Mouse (Mus musculus) embryonic facial prominence, embryonic 12.5 days (tissue): ENCODE results near the gene Gm17720. TPM values are rescaled to one million over a fixed set of nuclear protein-coding genes. Genes with fewer than 3 reads are reported as not detected.

Experiments
- ATAC-seq: fragments of 200-750 bp; cut with Nextera tagmentation; 2 replicates; pipeline ENCODE4 v1.8.0; 2017; ENCODE audit not compliant: insufficient number of reproducible peaks, insufficient read depth, low FRiP score, low TSS enrichment
- H3K27ac ChIP-seq: fragments of 300-500 bp; sonication (generic); 2 replicates; pipeline ENCODE4 v1.5.1; 2016; ENCODE audit warnings: mild to moderate bottlenecking
- H3K27me3 ChIP-seq: fragments of 300-500 bp; sonication (generic); 2 replicates; pipeline ENCODE4 v1.6.1; 2016; ENCODE audit warnings: mild to moderate bottlenecking, moderate library complexity
- H3K36me3 ChIP-seq: fragments of 300-500 bp; sonication (generic); 2 replicates; pipeline ENCODE4 v1.6.1; 2016; ENCODE audit warnings: mild to moderate bottlenecking
- H3K4me1 ChIP-seq: fragments of 300-500 bp; sonication (generic); 2 replicates; pipeline ENCODE4 v1.6.1; 2016
- H3K4me2 ChIP-seq: fragments of 300-500 bp; sonication (generic); replicated peaks from 2 replicates; pipeline ENCODE4 v1.6.1; 2016; ENCODE audit warnings: mild to moderate bottlenecking, moderate library complexity
- H3K4me3 ChIP-seq: fragments of 300-500 bp; sonication (generic); 2 replicates; pipeline ENCODE4 v1.5.1; 2016; ENCODE audit warnings: mild to moderate bottlenecking
- H3K9ac ChIP-seq: fragments of 300-500 bp; sonication (generic); 2 replicates; pipeline ENCODE4 v1.6.1; 2016; ENCODE audit warnings: mild to moderate bottlenecking, moderate library complexity
- H3K9me3 ChIP-seq: fragments of 300-500 bp; sonication (generic); 2 replicates; pipeline ENCODE4 v1.6.1; 2016; ENCODE audit warnings: mild to moderate bottlenecking, moderate library complexity
- WGBS: fragments of 180-500 bp; shearing (Covaris S2); methylation state at CpG from one replicate; pipeline ENCODE4 v1.1.7; 2016; 5-methylcytosine and 5-hydroxymethylcytosine counted together
- polyA plus RNA-seq: library from polyadenylated mRNA; unstranded; fragments of >200 nt; fragmentation: Nextera tagmentation; extraction: Ambion mirVana; gene quantifications from 2 replicates; pipeline ENCODE4 v1.2.1, GENCODE M21; 2016

Gm17720 gene
- polyA plus RNA-seq, 1 experiment from 2014 or later: not detected

DNA sequence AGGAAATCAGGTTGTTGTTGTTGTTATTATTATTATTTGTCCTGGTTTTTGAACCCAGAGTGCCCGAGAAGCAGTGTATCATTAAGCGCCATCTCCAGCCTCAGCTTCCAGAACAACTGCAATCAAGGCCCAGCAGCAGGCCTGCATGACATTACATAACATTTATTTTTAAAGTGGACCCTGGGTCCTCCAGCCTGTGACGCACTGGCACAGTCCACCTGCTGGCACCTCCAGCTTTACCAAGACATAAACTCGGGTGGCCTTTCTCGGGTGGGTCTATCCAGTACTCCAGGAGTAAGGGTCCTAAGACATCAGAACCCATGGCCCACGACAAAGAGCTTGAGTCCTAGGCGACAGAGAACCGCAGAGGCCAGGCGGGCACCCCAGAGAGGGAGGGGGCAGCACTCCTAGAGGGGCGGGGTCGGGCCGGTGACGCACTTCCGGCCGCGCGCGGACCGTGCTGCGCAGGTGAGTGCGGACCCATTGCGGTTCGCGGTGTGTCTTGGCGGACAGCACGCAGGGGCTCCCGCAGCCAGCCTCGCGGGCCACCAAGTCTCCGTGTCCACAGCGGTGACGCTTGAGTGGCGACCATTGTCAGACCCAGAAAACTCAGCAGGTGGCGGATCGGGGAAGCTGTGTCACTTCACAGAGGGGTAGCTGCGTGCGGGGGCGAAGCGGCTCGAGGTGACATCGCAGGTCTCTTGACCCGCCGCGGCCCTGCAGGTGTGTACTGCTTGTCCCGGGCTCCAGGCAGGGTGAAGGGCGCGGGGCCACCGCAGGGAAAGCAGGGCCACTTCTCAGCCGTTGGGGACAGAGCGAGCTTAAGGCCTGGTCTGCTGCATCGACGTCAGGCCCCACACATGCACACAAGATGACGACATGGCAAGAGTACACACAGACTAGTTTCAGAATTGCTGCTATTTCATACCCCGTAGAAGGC is 23.0 kb downstream of the Gm17720 start, which contains the start of gene Zfp612:
Zfp612 (plus strand) TSS at position 465 of the 940 bp plus-strand sequence.
- WGBS: 6% methylated on average over 54 of the region's 54 CpGs
- H3K27ac ChIP-seq: no peak within 1 kb of the TSS

DNA sequence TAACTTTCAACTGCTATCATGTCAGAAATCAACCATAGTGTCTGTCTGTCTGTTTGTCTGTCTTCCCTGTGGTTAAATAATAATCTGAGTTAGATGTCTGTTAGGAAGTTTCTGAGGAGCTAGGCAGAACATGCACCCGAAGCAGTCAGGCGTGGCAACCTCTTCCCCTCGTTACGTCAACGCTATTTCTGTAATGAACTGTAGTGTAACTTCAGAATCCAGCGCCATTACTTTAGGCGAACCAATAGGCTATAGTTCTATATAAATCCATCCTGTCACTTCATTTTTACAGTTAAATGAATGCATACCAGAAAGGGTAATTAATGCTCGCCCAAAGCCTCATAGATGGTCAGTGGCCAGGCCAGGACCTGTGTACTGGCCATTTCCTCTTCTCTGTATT is 28.1 kb downstream of the Gm17720 start:
- Histone ChIP-seq H3K4me2 (no peak overlapping the region), H3K9me3 (no peaks in the 10 kb centered on the region), H3K9ac (no peak overlapping the region), H3K27ac (no peak overlapping the region), H3K4me1 (no peaks in the 10 kb centered on the region), H3K36me3 (no peaks in the 10 kb centered on the region), H3K27me3 (no peaks in the 10 kb centered on the region), H3K4me3 (no peak overlapping the region)
- ATAC-seq: no peak
- 77% methylated on average over 8 of the region's 8 CpGs for WGBS

More for the DNA sequence above, 23.0 kb downstream of the Gm17720 start, which contains the start of gene Zfp612:
- ATAC-seq: peak; percentile 92
- Histone ChIP-seq H3K9me3 (no peaks in the 10 kb centered on the region), H3K4me3 (peak within 1 kb of the TSS; percentile 78), H3K4me2 (peak within 1 kb of the TSS; percentile 85), H3K36me3 (peaks cover 7% of the 10 kb centered on the region; the same call in 1 of the 2 replicates), H3K9ac (peak within 1 kb of the TSS; percentile 67), H3K27me3 (no peaks in the 10 kb centered on the region), H3K4me1 (peaks cover 6% of the 10 kb centered on the region; the same call in 1 of the 2 replicates)

DNA sequence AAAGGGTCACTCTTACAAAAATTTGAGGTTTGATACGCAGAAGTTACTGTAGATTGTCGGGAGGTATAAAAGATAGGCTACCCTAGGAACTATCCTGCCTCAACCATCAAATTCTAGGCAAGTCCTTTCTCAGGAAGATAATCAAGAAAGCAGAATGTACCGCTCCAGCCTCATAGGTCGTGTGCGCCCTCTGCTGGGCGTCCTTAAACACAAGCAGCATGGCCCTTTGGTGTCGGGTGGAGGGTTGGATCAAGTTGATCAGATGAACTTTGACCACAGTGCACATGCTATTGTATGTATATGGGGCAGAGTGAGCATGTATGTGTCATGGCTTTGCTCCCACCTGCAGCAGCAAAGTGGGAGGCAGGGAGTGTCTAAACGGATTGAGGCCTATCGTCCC is 31.0 kb downstream of the Gm17720 start:
- no peaks in the 10 kb centered on the region for H3K36me3 ChIP-seq
- H3K4me1 ChIP-seq: no peaks in the 10 kb centered on the region
- no peak overlapping the region for H3K9ac ChIP-seq
- WGBS: 20% methylated on average over 9 of the region's 9 CpGs
- H3K4me3 ChIP-seq: no peak overlapping the region
- H3K4me2 ChIP-seq: no peak overlapping the region
- H3K27me3 ChIP-seq: no peaks in the 10 kb centered on the region
- no peak for ATAC-seq
- no peaks in the 10 kb centered on the region for H3K9me3 ChIP-seq
- H3K27ac ChIP-seq: no peak overlapping the region

DNA sequence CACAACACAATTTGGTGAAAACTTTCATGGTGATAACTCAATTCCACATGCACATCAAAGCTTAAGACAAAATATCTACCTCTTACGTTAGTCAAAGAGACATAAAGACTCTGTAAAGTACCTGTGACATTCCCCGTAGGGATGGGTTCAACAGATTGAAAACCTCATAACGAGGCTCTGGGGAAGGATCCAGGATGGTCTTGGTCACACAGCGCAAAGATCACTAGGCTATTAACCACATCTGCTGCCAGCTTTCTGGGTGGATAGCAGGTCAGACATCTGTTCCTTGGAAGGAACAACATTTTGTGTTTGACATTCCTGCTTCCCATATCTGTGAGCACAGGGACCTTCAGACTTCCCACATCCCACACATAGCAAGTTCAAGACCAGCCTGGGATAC is 32.8 kb downstream of the Gm17720 start:
- Histone ChIP-seq H3K27ac (no peak overlapping the region), H3K4me3 (no peak overlapping the region), H3K4me2 (no peak overlapping the region), H3K36me3 (no peaks in the 10 kb centered on the region), H3K9me3 (no peaks in the 10 kb centered on the region), H3K4me1 (no peaks in the 10 kb centered on the region), H3K9ac (no peak overlapping the region), H3K27me3 (no peaks in the 10 kb centered on the region)
- ATAC-seq: no peak
- WGBS: 83% methylated on average over 4 of the region's 4 CpGs

DNA sequence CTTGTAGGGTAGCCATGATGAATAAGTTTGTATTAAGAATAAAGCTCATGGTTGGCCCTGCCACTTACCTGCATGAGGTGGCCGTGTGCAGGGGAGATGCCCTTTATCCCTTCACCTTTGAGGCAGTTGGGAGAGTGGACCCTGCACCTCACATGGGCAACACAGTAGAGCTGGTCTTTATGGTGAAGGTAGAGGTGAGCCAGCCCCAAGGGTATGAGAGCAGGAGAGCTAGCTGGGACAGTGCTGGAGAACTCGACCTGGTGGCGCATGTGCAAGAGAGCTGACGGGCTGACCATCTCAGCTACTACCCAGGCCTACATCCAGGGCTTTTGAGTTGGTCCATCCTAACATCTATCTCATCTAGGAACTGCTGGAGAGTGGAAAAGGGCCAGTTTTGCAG is 36.9 kb downstream of the Gm17720 start:
- no peak overlapping the region for H3K9ac ChIP-seq
- ATAC-seq: no peak
- H3K27me3 ChIP-seq: no peaks in the 10 kb centered on the region
- no peak overlapping the region for H3K4me3 ChIP-seq
- no peaks in the 10 kb centered on the region for H3K4me1 ChIP-seq
- H3K4me2 ChIP-seq: no peak overlapping the region
- no peaks in the 10 kb centered on the region for H3K36me3 ChIP-seq
- 94% methylated on average over 4 of the region's 4 CpGs for WGBS
- no peaks in the 10 kb centered on the region for H3K9me3 ChIP-seq
- no peak overlapping the region for H3K27ac ChIP-seq

DNA sequence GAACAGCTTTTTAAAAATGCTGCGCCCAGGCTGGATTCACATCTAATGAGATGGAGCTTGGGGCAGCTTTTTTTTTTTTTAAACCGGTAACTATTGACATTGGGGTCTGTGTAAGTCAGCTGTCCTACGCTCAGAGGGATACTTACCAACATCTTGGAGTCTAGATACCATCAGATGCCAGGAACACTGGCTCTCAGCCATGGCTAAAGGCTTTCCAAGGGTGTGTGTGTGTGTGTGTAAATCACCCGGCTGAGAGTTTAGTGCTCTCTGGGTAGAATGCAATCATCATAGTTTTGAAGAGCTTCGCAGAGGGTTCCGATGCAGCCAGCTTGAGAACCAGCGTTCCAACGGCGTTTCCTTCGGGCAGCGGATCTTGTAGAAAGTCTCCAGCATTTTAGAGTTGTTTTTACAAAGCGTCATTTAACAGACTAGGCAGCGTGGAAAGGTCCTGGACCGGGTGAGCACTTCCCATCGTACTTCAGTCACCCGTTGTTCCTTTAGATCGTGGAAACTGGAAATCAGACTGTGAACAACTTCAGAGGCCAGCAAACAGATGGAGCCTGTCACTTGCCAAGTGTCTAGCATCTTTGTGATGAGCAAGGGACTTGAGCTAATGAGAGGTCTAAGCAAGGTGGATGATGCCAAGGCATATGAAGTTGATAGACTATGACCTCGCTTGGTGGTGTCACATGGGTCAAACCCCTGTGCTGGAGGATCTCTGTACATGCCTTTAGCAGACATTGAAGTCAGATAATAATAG is 37.8 kb downstream of the Gm17720 start:
- H3K27me3 ChIP-seq: no peaks in the 10 kb centered on the region
- no peaks in the 10 kb centered on the region for H3K4me1 ChIP-seq
- no peak overlapping the region for H3K9ac ChIP-seq
- WGBS: 91% methylated on average over 18 of the region's 18 CpGs
- no peak overlapping the region for H3K27ac ChIP-seq
- no peak overlapping the region for H3K4me2 ChIP-seq
- ATAC-seq: no peak
- no peaks in the 10 kb centered on the region for H3K36me3 ChIP-seq
- H3K4me3 ChIP-seq: no peak overlapping the region
- H3K9me3 ChIP-seq: no peaks in the 10 kb centered on the region

DNA sequence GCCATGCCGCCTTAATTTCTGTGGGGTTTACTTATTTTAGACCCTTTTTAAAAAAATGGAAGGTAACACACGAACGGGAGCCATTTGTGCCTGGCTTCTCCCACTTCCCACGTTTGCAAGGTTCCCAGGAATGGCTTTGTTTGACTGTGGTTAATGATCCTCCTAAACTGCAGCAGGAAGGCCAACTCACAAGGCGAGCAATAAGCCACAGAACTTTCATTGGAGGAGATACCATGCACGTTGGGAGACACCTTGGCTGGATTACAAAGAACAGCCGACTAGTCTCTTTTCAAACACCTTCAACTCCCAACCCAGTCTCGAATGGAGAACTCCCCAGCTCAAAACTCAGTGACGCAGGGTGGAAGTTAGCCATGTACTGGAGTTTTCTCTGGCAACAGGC is 38.4 kb downstream of the Gm17720 start:
- H3K4me2 ChIP-seq: no peak overlapping the region
- H3K9me3 ChIP-seq: no peaks in the 10 kb centered on the region
- H3K4me1 ChIP-seq: no peaks in the 10 kb centered on the region
- no peak overlapping the region for H3K4me3 ChIP-seq
- H3K9ac ChIP-seq: no peak overlapping the region
- ATAC-seq: no peak
- H3K27me3 ChIP-seq: no peaks in the 10 kb centered on the region
- WGBS: 80% methylated on average over 9 of the region's 9 CpGs
- no peaks in the 10 kb centered on the region for H3K36me3 ChIP-seq
- no peak overlapping the region for H3K27ac ChIP-seq

DNA sequence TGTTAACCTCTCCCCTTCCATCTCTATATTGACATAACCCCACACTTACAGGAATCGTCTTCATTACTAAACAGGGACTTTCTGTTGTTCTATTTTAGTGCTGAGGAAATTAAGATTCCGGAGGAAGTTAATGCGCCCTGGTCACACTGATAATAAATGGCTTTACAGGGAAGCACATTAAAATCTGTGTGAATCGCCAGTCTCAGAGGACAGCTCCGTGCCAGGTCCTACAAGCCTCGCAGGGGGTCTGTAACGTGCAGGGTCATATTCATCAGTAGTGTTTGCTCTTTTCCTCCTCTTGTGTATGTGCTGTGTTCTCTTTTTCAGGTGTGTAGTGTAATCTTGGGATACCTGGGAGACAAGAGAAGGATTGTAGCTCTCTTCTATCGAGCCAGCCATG is 44.3 kb downstream of the Gm17720 start:
- ATAC-seq: no peak
- Histone ChIP-seq H3K9ac (no peak overlapping the region), H3K36me3 (no peaks in the 10 kb centered on the region), H3K4me1 (no peaks in the 10 kb centered on the region), H3K27ac (no peak overlapping the region), H3K4me3 (no peak overlapping the region), H3K9me3 (no peaks in the 10 kb centered on the region), H3K27me3 (no peaks in the 10 kb centered on the region), H3K4me2 (no peak overlapping the region)
- 77% methylated on average over 8 of the region's 8 CpGs for WGBS

DNA sequence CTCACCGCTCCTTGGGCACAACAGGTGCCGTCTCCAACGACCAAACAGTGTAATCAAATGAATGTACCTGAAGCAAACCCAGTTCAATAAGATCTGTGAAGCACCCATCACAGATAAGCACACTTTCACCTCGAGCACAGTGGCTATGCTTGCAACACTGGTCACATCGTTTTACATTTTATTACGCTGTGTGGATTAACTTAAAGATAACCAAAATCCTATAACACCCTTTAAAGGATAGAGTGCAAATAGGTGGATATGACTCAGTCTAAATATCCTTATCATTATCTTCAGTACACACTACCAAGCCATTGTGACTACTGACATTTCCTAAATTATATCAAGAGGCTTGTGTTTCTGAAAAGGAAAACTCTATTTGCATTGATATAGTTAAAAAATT is 51.3 kb downstream of the Gm17720 start:
- no peak overlapping the region for H3K4me2 ChIP-seq
- 80% methylated on average over 6 of the region's 6 CpGs for WGBS

DNA sequence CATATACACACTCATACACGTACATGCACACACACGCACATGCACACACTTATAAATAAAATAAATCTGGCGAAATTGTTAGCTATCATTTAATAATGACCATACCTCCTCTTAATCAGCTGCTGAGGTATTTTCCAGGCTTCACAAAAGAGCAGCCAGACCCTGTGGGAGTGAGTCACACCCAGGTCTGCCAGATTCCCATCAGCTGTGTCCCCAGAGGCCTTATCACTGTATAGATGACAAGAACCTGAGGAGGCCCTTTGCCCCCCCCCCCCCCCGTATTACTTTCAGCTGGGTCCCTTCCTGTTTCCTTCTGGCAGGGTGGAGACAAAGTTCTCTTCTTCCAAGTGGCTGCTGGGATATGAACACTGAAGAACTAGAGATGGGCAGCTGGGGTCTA is 62.0 kb downstream of the Gm17720 start:
- H3K4me1 ChIP-seq: no peaks in the 10 kb centered on the region
- no peak for ATAC-seq

More for the DNA sequence above, 51.3 kb downstream of the Gm17720 start:
- Histone ChIP-seq H3K9me3 (no peaks in the 10 kb centered on the region), H3K36me3 (no peaks in the 10 kb centered on the region), H3K4me1 (no peaks in the 10 kb centered on the region), H3K9ac (no peak overlapping the region), H3K4me3 (no peak overlapping the region), H3K27me3 (no peaks in the 10 kb centered on the region), H3K27ac (no peak overlapping the region)
- no peak for ATAC-seq

DNA sequence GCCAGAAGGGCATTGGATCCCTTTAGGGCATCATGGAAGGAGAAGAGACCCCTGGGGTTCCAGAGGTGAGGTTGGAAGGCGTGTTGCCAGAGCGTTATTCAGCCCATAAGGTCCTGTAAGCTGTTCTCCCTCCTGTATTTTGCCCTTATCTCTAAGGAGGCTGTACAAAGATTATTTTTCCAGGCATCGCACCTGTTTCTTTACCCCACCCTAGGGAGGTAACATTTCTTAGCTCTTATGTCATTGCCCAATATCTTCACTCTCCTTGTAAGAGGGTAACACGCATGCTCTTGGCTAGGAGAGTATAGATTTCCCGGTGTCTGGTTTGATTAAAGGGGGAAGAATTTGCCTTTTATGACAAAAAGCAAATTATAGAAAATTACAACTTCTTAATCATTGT is 62.9 kb downstream of the Gm17720 start, which contains the start of gene Chst4:
Chst4 (minus strand) TSS at position 82 of the 400 bp plus-strand sequence.
- ATAC-seq: no peak
- Histone ChIP-seq H3K4me3 (no peak within 1 kb of the TSS), H3K9me3 (no peaks in the 10 kb centered on the region), H3K4me1 (no peaks in the 10 kb centered on the region), H3K4me2 (no peak within 1 kb of the TSS), H3K27me3 (0 out of 2 replicates have a peak, but pooled peaks cover 6% of the 10 kb centered on the region), H3K36me3 (no peaks in the 10 kb centered on the region), H3K27ac (no peak within 1 kb of the TSS), H3K9ac (no peak within 1 kb of the TSS)
- WGBS: 77% methylated on average over 5 of the region's 5 CpGs

More for the DNA sequence above, 62.0 kb downstream of the Gm17720 start:
- WGBS: 75% methylated on average over 4 of the region's 4 CpGs
- H3K9me3 ChIP-seq: no peaks in the 10 kb centered on the region
- no peak overlapping the region for H3K4me3 ChIP-seq
- no peak overlapping the region for H3K27ac ChIP-seq
- H3K4me2 ChIP-seq: no peak overlapping the region
- H3K9ac ChIP-seq: no peak overlapping the region
- H3K36me3 ChIP-seq: no peaks in the 10 kb centered on the region
- H3K27me3 ChIP-seq: 0 out of 2 replicates have a peak, but pooled peaks cover 3% of the 10 kb centered on the region
